Mouse (Mus musculus): ENCODE data around the gene Ank3. TPM values are rescaled to one million over a fixed set of nuclear protein-coding genes. Genes with fewer than 3 reads are reported as not detected.
A peak's percentile ranks its signal among the peaks of the same experiment; 100 is the strongest.

The Ank3 gene
- total RNA-seq, 2 experiments from 2014 or later = 88.7 to 108 TPM

- no peak for DNase-seq (ENCODE audit: low spot score in 2 of 2)
Observed at GRCm38 (mm10) chr10:69605211-69605610, 206.6 kb downstream of the Ank3 start.

GRCm38 (mm10) chr10:69607611-69608119, 209.1 kb downstream of the Ank3 start:
- no peak for DNase-seq (ENCODE audit: low spot score in 2 of 2)

GRCm38 (mm10) chr10:69611314-69611713, 212.7 kb downstream of the Ank3 start:
- DNase-seq (ENCODE audit: low spot score in 2 of 2) = no peak

- DNase-seq (ENCODE audit: low spot score in 2 of 2) = peak in 1 of 2 experiments; percentile 45
Observed at GRCm38 (mm10) chr10:69611839-69612340, 213.3 kb downstream of the Ank3 start.

- no peak for DNase-seq (ENCODE audit: low spot score in 2 of 2)
Observed at GRCm38 (mm10) chr10:69616953-69617352, 218.4 kb downstream of the Ank3 start.

GRCm38 (mm10) chr10:69617537-69618112, 219.1 kb downstream of the Ank3 start:
- no peak for DNase-seq (ENCODE audit: low spot score in 2 of 2)

GRCm38 (mm10) chr10:69620692-69621382, 222.3 kb downstream of the Ank3 start:
- DNase-seq (ENCODE audit: low spot score in 2 of 2) = no peak

GRCm38 (mm10) chr10:69627767-69628166, 229.2 kb downstream of the Ank3 start:
- no peak for DNase-seq (ENCODE audit: low spot score in 2 of 2)

GRCm38 (mm10) chr10:69628743-69629142, 230.2 kb downstream of the Ank3 start:
- DNase-seq (ENCODE audit: low spot score in 2 of 2) = no peak

GRCm38 (mm10) chr10:69630802-69631388, 232.3 kb downstream of the Ank3 start:
- no peak for DNase-seq (ENCODE audit: low spot score in 2 of 2)

- DNase-seq (ENCODE audit: low spot score in 2 of 2) = no peak
Observed at GRCm38 (mm10) chr10:69632885-69633284, 234.3 kb downstream of the Ank3 start.

GRCm38 (mm10) chr10:69634891-69635290, 236.3 kb downstream of the Ank3 start:
- no peak for DNase-seq (ENCODE audit: low spot score in 2 of 2)

- DNase-seq (ENCODE audit: low spot score in 2 of 2) = no peak
Observed at GRCm38 (mm10) chr10:69635910-69636656, 237.5 kb downstream of the Ank3 start.

- no peak for DNase-seq (ENCODE audit: low spot score in 2 of 2)
Observed at GRCm38 (mm10) chr10:69639138-69639537, 240.6 kb downstream of the Ank3 start.

GRCm38 (mm10) chr10:69640617-69641016, 242.0 kb downstream of the Ank3 start:
- DNase-seq (ENCODE audit: low spot score in 2 of 2) = peak in 1 of 2 experiments; percentile 3

- no peak for DNase-seq (ENCODE audit: low spot score in 2 of 2)
Observed at GRCm38 (mm10) chr10:69643481-69643880, 244.9 kb downstream of the Ank3 start.

GRCm38 (mm10) chr10:69643986-69644385, 245.4 kb downstream of the Ank3 start:
- no peak for DNase-seq (ENCODE audit: low spot score in 2 of 2)

- DNase-seq (ENCODE audit: low spot score in 2 of 2) = no peak
Observed at GRCm38 (mm10) chr10:69645311-69645802, 246.8 kb downstream of the Ank3 start.

GRCm38 (mm10) chr10:69645929-69646328, 247.4 kb downstream of the Ank3 start:
- DNase-seq (ENCODE audit: low spot score in 2 of 2) = no peak

GRCm38 (mm10) chr10:69650074-69650473, 251.5 kb downstream of the Ank3 start:
- no peak for DNase-seq (ENCODE audit: low spot score in 2 of 2)

GRCm38 (mm10) chr10:69652660-69653059, 254.1 kb downstream of the Ank3 start:
- peak in 1 of 2 experiments; percentile 48 for DNase-seq (ENCODE audit: low spot score in 2 of 2)
